Mouse (Mus musculus) Muller cell, postnatal 12 days (primary cell): ENCODE data around the gene D930007J09Rik.
A peak's percentile ranks its signal among the peaks of the same experiment; 100 is the strongest.

Experiments
- DNase-seq: peaks from one replicate; pipeline ENCODE4 v3.0.0-alpha.2; 2015; ENCODE audit errors: inconsistent ontology term

D930007J09Rik gene

GRCm38 (mm10) chr13:32819926-32820325, 17.3 kb upstream of the D930007J09Rik start:
- DNase-seq = no peak

GRCm38 (mm10) chr13:32819241-32819640, 16.6 kb upstream of the D930007J09Rik start:
- DNase-seq = no peak

- no peak for DNase-seq
These were observed 5.0 kb upstream of the D930007J09Rik start for GRCm38 (mm10) chr13:32807624-32808023.

GRCm38 (mm10) chr13:32806820-32807219, 4.2 kb upstream of the D930007J09Rik start:
- peak; percentile 36 for DNase-seq

GRCm38 (mm10) chr13:32803701-32804345, 1.2 kb upstream of the D930007J09Rik start:
- no peak for DNase-seq

GRCm38 (mm10) chr13:32801693-32802221, 892 bp downstream of the D930007J09Rik start, which contains the start of gene Wrnip1:
TSS of gene Wrnip1 (plus strand) at chr13:32802038.
- peak; percentile 98 for DNase-seq

- no peak for DNase-seq
These were observed 1.8 kb downstream of the D930007J09Rik start for GRCm38 (mm10) chr13:32800859-32801258.

- no peak for DNase-seq
These were observed 3.5 kb downstream of the D930007J09Rik start for GRCm38 (mm10) chr13:32799131-32799530.

GRCm38 (mm10) chr13:32797085-32797484, 5.6 kb downstream of the D930007J09Rik start:
- DNase-seq = no peak

GRCm38 (mm10) chr13:32795166-32795565, 7.5 kb downstream of the D930007J09Rik start:
- DNase-seq = no peak

- no peak for DNase-seq
These were observed 8.0 kb downstream of the D930007J09Rik start for GRCm38 (mm10) chr13:32794619-32795018.

GRCm38 (mm10) chr13:32789781-32790180, 12.9 kb downstream of the D930007J09Rik start:
- no peak for DNase-seq

GRCm38 (mm10) chr13:32787584-32787983, 15.1 kb downstream of the D930007J09Rik start:
- no peak for DNase-seq

GRCm38 (mm10) chr13:32783816-32784215, 18.8 kb downstream of the D930007J09Rik start, which contains the start of gene Mylk4:
TSS of gene Mylk4 (minus strand) at chr13:32783954.
- no peak for DNase-seq

- DNase-seq = no peak
These were observed 19.6 kb downstream of the D930007J09Rik start for GRCm38 (mm10) chr13:32783055-32783454.

- DNase-seq = no peak
These were observed 23.8 kb downstream of the D930007J09Rik start for GRCm38 (mm10) chr13:32778861-32779260.

GRCm38 (mm10) chr13:32776350-32776749, 26.3 kb downstream of the D930007J09Rik start:
- DNase-seq = no peak

GRCm38 (mm10) chr13:32775889-32776288, 26.8 kb downstream of the D930007J09Rik start:
- DNase-seq = no peak

- DNase-seq = peak; percentile 89
These were observed 32.7 kb downstream of the D930007J09Rik start for GRCm38 (mm10) chr13:32769960-32770359.

GRCm38 (mm10) chr13:32768104-32768503, 34.5 kb downstream of the D930007J09Rik start:
- DNase-seq = peak; percentile 32

- DNase-seq = no peak
These were observed 38.2 kb downstream of the D930007J09Rik start for GRCm38 (mm10) chr13:32764448-32764847.

- DNase-seq = no peak
These were observed 39.5 kb downstream of the D930007J09Rik start for GRCm38 (mm10) chr13:32763141-32763540.

GRCm38 (mm10) chr13:32760795-32761194, 41.9 kb downstream of the D930007J09Rik start:
- no peak for DNase-seq
